Mouse (Mus musculus) heart, embryonic 14.5 days (tissue): Measurements from ENCODE around the gene Nfkbie. TPM values are rescaled to one million over a fixed set of nuclear protein-coding genes. Genes with fewer than 3 reads are reported as not detected.

Source experiments
- polyA plus RNA-seq: library from polyadenylated mRNA; unstranded; fragments of >200 nt; fragmentation: Nextera tagmentation; extraction: Ambion mirVana; gene quantifications from 2 replicates; pipeline ENCODE4 v1.2.1, GENCODE M21; 2014

The Nfkbie gene
- polyA plus RNA-seq, 1 experiment from 2014 or later: 2.9 TPM

Other genes with a start within 250 kb of the Nfkbie start
- 50.7 and 52.5 TPM in 2 replicates for gene Cdc5l, start 122.0 kb upstream of the Nfkbie start, polyA plus RNA-seq
- gene Spats1, start 80.3 kb upstream of the Nfkbie start, polyA plus RNA-seq: 1.8 TPM in 2 replicates
- 13.2 and 15.3 TPM in 2 replicates for gene Aars2, start 48.9 kb upstream of the Nfkbie start, polyA plus RNA-seq
- gene Tcte1, start 32.3 kb upstream of the Nfkbie start, polyA plus RNA-seq: 0.28 and 0.39 TPM in 2 replicates
- 0.47 and 0.55 TPM in 2 replicates for gene Tmem151b, start 6.0 kb upstream of the Nfkbie start, polyA plus RNA-seq
- 91.3 and 92.4 TPM in 2 replicates for gene Slc35b2, start 8.2 kb downstream of the Nfkbie start, polyA plus RNA-seq
- gene Hsp90ab1, start 17.6 kb downstream of the Nfkbie start, polyA plus RNA-seq: 1,215 and 1,233 TPM in 2 replicates
- 84.7 and 87.8 TPM in 2 replicates for gene Slc29a1, start 43.9 kb downstream of the Nfkbie start, polyA plus RNA-seq
- gene Mymx, start 46.4 kb downstream of the Nfkbie start, polyA plus RNA-seq: not detected in 2 replicates
- 0.12 TPM in 1 of 2 replicates, not detected in the other for gene Capn11, start 103.6 kb downstream of the Nfkbie start, polyA plus RNA-seq
- gene Mrpl14, start 130.6 kb downstream of the Nfkbie start, polyA plus RNA-seq: 148 and 155 TPM in 2 replicates
- 31.2 and 32.4 TPM in 2 replicates for gene Tmem63b, start 131.2 kb downstream of the Nfkbie start, polyA plus RNA-seq
- gene 1600014C23Rik, start 178.1 kb downstream of the Nfkbie start, polyA plus RNA-seq: 0.73 and 1.0 TPM in 2 replicates